Mouse (Mus musculus) urinary bladder, adult 2 months (tissue): Measurements from ENCODE around the gene Insl3. TPM values are rescaled to one million over a fixed set of nuclear protein-coding genes. Genes with fewer than 3 reads are reported as not detected.
"Not testable (repeated sequence)": the region's sequence is repeated elsewhere in the genome, so short reads cannot be mapped to it uniquely, and the experiment has no call there.

ENCODE experiments used
- DNase-seq: peaks from one replicate; pipeline ENCODE4 v3.0.0; 2022; ENCODE audit warnings: low spot score
- polyA plus RNA-seq: library from polyadenylated mRNA; depleted of rRNA; stranded (reverse); fragments of >200 nt; gene quantifications from 2 replicates; pipeline ENCODE4 v1.2.3, GENCODE M21; 2012

The Insl3 gene
- polyA plus RNA-seq, 1 experiment: 7.7 TPM

- no peak for DNase-seq
Observed at GRCm38 (mm10) chr8:71709134-71709799, 20.3 kb downstream of the Insl3 start.

DNA sequence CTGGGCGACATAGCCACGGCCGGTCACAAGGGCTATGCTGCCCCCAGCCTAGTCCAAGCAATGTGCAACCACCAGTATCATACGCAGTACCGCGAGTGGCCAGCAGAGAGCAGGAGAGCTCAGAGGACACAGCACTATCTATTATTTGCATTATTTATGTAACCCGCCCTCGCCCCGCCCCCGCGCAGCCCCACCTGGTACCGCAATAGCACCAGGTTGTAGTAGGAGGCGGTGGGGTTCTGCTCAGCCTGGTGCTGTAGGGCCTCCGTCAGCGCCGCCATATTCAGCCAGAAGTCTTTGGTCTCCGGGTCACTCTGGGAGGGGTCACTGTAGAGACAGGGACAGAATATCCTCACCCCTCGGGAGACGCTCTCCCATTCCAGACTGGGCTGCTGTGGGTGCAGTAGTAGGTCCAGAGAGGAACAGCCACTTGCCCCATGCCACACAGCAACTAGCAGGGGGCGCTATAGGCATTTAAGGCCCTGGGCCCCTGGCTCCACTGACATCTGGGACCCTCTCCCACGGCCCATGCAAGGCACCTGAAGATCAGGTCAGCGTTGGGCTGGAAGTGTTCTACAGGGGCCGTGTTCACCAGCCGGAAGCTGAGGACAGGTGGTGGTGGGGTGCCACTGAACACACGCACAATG lies 20.9 kb downstream of the Insl3 start:
- peak; percentile 62 for DNase-seq

DNA sequence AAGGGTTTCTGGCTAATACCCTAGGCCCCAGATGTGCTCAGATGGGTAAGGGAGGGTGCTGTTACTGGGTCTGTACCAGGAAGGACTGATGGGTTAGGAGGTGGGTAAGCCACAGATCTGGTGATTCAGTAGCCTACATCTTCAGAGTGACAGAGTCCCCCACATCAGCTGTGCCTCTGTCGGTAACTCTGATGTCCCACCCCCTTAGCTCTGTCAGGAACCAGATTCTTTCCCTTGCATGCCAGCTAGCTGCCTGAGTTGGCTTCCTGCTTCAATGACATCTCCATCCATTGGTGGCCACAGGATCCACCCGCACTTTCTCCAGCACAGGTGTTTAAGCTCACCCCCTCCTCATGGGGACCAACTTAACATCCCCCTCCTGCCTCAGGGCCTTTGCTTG lies 22.6 kb downstream of the Insl3 start:
- no peak for DNase-seq

DNA sequence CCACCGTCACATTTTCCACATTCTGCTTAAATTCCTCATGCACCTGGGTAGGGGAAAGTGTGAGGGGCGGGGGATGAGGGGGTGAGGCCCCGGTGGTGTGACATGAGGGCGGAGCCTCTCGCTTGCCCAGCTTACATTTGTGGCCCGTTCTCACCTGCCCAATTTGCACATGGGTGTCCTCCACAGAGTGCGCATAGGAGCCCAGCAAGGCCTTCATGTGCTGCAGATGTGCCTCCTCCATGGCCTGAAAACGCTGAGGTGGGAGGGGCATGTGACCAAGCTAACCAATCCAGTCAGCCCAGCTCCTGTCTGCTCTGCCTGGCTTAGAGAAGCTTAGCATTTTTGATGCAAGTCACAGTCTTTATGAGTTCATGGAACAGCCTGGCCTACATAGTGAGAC lies 26.5 kb downstream of the Insl3 start:
- DNase-seq: no peak

DNA sequence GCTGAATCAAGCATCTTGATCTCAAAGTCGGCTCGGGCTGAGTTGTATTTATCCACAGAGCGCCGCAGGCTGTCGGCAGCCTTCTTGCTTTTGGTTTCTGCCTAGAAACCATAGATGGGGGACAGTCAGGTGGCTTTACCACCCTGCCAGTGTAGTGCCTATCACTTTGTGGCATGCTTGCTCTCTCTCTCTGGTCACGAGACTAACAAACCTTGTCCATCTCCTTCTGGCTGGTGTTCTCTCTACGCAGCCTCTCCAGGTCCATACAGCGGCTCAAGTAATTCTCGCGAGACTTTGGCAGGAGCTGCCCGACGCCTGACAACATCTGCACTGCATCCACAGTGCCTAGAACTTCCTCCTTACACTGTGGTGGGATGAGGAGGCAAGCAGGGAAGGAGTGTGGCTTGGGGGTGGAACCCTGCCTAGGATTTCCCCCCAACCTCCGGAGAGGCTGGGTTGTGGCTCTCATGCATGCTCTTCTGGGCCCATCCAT lies 27.6 kb downstream of the Insl3 start:
- no peak for DNase-seq

DNA sequence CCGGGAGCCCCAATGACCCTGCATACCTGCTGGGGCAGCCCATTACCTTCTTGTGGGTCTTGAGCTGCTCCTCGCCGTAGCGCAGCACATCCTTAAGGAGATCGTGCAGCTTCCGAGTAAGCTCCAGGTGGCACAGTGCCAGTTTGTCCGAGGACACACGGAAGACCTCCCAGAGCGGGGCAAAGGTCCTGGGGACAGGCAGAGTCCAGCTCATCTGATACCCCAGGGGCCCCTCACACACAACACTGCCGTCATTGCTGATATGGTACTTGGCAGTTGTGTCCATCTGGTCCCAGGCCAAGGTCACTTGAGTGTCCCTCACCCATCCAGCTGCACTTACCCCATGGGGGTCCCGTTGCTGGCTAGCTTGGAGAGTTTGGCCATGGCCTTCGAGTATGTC lies 28.1 kb downstream of the Insl3 start:
- DNase-seq: no peak

DNA sequence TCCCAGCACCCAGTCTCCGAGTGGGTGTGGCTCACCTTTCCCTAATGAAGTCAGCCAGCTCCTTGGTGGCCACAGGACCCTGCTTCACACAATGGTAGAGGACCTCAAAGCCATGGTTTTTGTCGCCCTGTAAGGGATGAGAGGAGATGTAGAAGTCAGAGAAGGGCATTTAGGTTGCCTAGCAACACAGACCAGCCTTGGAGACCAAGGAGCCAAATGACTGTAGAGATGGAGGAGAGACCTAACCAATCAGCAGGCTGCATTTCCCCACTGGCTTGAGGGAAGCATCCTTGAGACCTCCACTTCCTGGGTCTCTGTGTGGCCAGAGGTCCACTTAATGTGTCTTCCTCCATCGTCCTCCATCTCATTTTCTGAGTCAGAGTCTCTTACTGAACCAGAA lies 29.2 kb downstream of the Insl3 start:
- DNase-seq: no peak

GRCm38 (mm10) chr8:71719218-71719617 lies 30.2 kb downstream of the Insl3 start:
- DNase-seq: no peak

DNA sequence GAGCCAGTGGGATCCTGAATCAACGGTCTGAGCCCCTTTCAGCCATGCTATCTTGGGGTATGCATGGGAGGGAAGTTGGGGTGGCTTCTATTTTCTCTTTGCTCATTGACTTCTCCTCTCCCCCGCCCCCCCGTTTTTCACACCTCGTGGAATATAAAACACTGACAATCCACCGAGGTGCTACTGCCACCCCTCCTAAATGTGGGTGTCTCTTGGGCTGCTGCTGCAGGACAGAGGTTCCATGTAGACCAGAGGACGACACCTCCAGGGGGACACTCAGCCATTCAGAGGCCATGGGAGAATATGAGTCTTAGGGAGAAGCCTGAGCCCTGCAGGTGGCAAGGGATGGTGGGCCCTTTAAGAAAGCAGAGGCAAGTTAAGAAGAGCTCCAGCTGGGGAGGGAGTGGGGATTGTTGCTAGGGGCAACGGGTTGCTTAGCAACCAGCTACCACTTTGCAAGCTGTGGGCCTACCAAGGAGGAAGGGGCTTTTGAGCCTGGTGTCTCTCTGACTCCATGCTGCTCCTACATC lies 31.0 kb downstream of the Insl3 start:
- DNase-seq: no peak

- no peak for DNase-seq
Observed at GRCm38 (mm10) chr8:71723047-71723551, 34.1 kb downstream of the Insl3 start.

- DNase-seq: no peak
Observed at GRCm38 (mm10) chr8:71724389-71724788, 35.4 kb downstream of the Insl3 start.

DNA sequence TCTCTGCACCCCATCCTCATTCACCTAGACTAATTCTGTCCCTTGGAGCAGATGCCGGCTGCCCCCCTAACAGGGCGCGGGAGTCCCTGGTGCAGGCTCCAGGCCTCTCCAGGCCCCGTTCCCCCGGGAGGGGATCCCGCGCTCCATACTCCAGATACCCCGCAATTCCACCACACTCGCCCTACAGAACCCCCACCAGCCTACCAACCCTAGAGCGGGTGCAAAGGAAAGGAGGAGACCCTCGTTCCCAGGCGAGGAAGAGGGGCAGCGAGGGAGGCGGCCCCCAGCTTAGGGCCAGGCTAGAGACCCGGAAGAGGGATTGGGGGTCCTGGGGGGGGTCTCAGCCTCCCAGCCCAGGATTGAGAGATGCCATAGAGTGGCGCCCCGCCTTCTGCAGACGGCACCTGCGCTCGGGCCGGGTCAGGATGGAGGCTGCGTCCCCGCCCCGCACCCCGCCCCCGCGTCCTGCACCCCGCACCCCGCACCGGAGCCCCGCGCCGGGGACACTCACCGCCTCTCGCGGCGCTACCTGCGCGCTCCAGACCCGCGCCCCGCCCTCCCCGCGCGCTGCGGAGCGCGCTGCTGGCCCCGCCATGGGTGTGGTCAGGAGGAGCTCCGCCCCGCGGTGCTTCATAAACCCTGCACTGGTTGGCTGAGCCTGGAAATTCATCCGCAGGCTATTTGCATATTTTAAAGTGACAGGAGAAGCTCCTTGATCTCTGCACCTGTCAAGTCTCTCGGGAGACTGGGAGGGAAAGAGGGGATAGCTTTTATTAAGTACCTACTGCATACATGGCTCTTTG lies 36.3 kb downstream of the Insl3 start, which contains the start of gene Fcho1:
Gene Fcho1, minus strand, starts transcription at position 595 of the 803 bp plus-strand sequence.
- no peak for DNase-seq

DNA sequence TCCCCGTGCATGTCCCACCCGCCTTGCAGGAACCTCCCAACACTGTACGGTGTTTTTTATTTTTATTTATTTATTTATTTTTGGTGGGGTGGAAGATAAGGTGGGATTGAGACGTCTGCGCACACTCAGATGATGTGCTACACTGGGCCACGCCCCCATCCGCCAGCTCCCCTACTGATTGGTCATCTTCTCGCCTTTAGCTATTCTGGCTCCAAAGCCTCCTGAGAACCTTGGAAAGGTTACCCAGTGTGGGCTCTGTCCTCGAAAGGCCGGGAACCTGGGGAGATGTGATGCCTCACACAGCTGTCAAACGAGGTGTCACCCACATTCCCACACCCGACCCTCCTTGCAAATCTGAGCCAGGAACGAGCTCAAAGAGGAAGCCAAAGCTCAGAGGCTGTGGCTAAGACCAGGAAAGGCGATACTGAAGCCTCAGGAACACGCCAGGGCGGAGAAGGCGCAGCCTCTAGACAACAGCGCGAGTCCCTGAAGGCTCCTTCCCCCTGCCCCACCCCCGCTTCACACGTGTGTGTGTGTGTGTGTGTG lies 39.3 kb downstream of the Insl3 start:
- DNase-seq: no peak

DNA sequence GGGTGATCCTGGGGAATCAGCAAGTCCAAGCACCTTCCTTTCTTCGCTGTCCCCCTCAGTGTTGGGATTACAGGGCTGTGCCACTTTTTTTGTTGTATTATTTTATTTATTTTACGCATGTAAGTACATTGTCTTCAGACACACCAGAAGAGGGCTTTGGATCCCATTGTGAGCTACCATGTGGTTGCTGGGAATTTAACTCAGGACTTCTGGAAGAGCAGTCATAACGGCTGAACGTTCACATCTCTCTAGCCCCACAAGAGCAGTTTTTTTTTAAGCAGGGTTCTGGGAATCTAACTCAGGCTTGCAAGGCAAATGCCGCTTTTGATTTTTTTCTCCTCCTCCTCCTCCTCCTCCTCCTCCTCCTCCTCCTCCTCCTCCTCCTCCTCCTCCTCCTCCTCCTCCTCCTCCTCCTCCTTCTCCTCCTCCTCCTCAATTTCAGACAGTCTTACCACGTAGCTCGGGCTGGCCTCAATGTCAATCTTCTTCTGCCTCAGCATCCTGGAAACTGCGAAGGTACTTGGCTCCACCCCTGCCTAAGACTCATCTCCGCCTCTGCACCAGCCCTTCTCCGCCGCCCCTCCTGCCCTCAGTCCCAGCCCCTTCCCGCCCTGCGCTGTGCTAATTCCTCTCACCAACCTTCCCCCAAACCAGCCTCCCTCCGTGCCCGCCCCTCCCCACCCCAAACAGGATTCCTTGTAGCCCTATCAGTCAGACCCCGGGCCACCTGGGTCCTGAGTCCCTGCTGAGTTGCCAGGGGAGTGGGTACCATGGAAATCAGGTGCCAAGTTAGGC lies 40.0 kb downstream of the Insl3 start:
- DNase-seq: no peak

DNA sequence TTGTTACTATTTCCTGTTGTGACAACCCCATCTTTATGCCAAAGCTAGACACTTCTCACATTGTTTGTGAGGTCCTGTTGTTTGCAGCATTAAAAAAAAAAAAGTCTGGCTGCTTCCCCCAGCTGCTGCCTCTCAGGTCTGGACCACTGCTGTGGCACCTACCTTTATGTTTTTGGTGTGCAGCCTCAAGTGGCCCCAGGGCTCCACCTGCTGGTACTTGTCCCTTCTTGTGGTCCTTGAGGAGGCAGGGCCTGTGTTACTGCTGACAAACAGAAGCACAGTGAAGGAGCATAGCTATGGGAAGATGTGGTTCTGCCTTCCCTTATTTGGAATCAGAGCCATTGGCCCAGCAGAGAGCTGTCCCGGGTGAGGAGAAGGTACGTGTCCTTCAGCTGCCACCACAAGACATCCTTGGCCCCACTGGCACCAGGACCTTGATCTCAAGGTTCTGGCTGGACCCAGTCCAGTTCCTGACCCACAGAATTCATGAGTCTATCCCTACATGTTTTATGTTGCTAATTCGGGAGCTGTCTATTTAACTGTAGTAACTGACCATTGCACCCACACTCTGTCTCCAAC lies 42.7 kb downstream of the Insl3 start:
- DNase-seq: no peak

- DNase-seq: not testable (repeated sequence)
Observed at GRCm38 (mm10) chr8:71738316-71738715, 49.3 kb downstream of the Insl3 start.
